Mouse (Mus musculus) pancreas, adult 10 weeks (tissue): ENCODE results near the gene Prr15. TPM values are rescaled to one million over a fixed set of nuclear protein-coding genes. Genes with fewer than 3 reads are reported as not detected.

Source experiments
- polyA plus RNA-seq: library from polyadenylated mRNA; stranded (reverse); fragments of 350-450 nt; fragmentation: Illumina TruSeq; extraction: RNeasy Lipid Tissue Mini Kit (QIAGEN cat#74804); gene quantifications from one replicate; pipeline ENCODE4 v1.2.3, GENCODE M21; 2015; ENCODE audit warnings: low read depth, low replicate concordance; ENCODE audit not compliant: insufficient read depth

Prr15 gene
- polyA plus RNA-seq: not detected

GRCm38 (mm10) chr6:54325246-54325885 lies at the start of gene Prr15:
Prr15 (plus strand) TSS chr6:54325835.

Other genes with a start within 250 kb of the Prr15 start
- 1.7 TPM for gene Wipf3, start 103.8 kb downstream of the Prr15 start, polyA plus RNA-seq
- gene Scrn1, start 240.7 kb downstream of the Prr15 start, polyA plus RNA-seq: 2.5 TPM